Mouse (Mus musculus) kidney, adult 8-10 months (tissue): ENCODE data around the gene 1810043G02Rik.
A peak's percentile ranks its signal among the peaks of the same experiment; 100 is the strongest.
"Not testable (repeated sequence)": the region's sequence is repeated elsewhere in the genome, so short reads cannot be mapped to it uniquely, and the experiment has no call there.

Experiments
- DNase-seq, 2 experiments: peaks; one replicate each; pipeline ENCODE4 v3.0.0; 2022

The 1810043G02Rik gene

GRCm38 (mm10) chr10:77978351-77979350 is at the start of gene 1810043G02Rik:
Gene 1810043G02Rik (plus strand): TSS chr10:77978524.
- DNase-seq, result peak; percentile 98 to 100

- no peak for DNase-seq
Observed at GRCm38 (mm10) chr10:77939685-77940084, 38.6 kb upstream of the 1810043G02Rik start.

- not testable (repeated sequence) for DNase-seq
Observed at GRCm38 (mm10) chr10:77950468-77950867, 27.9 kb upstream of the 1810043G02Rik start.

- no peak for DNase-seq
Observed at GRCm38 (mm10) chr10:77962725-77963124, 15.6 kb upstream of the 1810043G02Rik start.

GRCm38 (mm10) chr10:77963971-77964370 is 14.4 kb upstream of the 1810043G02Rik start:
- DNase-seq, result no peak

- no peak for DNase-seq
Observed at GRCm38 (mm10) chr10:77969274-77969972, 8.9 kb upstream of the 1810043G02Rik start.

GRCm38 (mm10) chr10:77969973-77970325 is 8.4 kb upstream of the 1810043G02Rik start:
- DNase-seq, result no peak

GRCm38 (mm10) chr10:77970481-77970880 is 7.8 kb upstream of the 1810043G02Rik start, which contains the start of gene Trpm2:
Gene Trpm2 (minus strand): TSS chr10:77970563.
- no peak for DNase-seq

- no peak for DNase-seq
Observed at GRCm38 (mm10) chr10:77971191-77971590, 7.1 kb upstream of the 1810043G02Rik start.

GRCm38 (mm10) chr10:77971709-77972553 is 6.4 kb upstream of the 1810043G02Rik start:
- DNase-seq, result peak in 1 of 2 experiments; percentile 32

- DNase-seq, result no peak
Observed at GRCm38 (mm10) chr10:77974323-77974722, 4.0 kb upstream of the 1810043G02Rik start.

GRCm38 (mm10) chr10:77974811-77975210 is 3.5 kb upstream of the 1810043G02Rik start:
- DNase-seq, result no peak

- no peak for DNase-seq
Observed at GRCm38 (mm10) chr10:77975653-77976052, 2.7 kb upstream of the 1810043G02Rik start.

GRCm38 (mm10) chr10:77976458-77977150 is 1.7 kb upstream of the 1810043G02Rik start:
- DNase-seq, result no peak

- DNase-seq, result peak; percentile 66 to 67
Observed at GRCm38 (mm10) chr10:77984660-77985059, 6.3 kb downstream of the 1810043G02Rik start.

- DNase-seq, result no peak
Observed at GRCm38 (mm10) chr10:77985775-77986174, 7.5 kb downstream of the 1810043G02Rik start.

GRCm38 (mm10) chr10:77995639-77996038 is 17.3 kb downstream of the 1810043G02Rik start:
- DNase-seq, result no peak

GRCm38 (mm10) chr10:78000200-78000599 is 21.9 kb downstream of the 1810043G02Rik start:
- no peak for DNase-seq

GRCm38 (mm10) chr10:78001796-78002195 is 23.5 kb downstream of the 1810043G02Rik start:
- DNase-seq, result no peak

GRCm38 (mm10) chr10:78002316-78002715 is 24.0 kb downstream of the 1810043G02Rik start:
- no peak for DNase-seq

GRCm38 (mm10) chr10:78004479-78005100 is 26.3 kb downstream of the 1810043G02Rik start:
- no peak for DNase-seq
